Mouse (Mus musculus): Measurements from ENCODE around the gene Lce3b. TPM values are rescaled to one million over a fixed set of nuclear protein-coding genes. Genes with fewer than 3 reads are reported as not detected.

The Lce3b gene
- polyA plus RNA-seq, 1 experiment from 2014 or later = not detected

Other genes starting within 250 kb of the Lce3b start
- not detected in 2 replicates for gene Lce1d, start 245.8 kb upstream of the Lce3b start, polyA plus RNA-seq (2016; fragmentation: Nextera tagmentation; extraction: Ambion mirVana)
- gene Lce1e, start 223.9 kb upstream of the Lce3b start, polyA plus RNA-seq (2016; fragmentation: Nextera tagmentation; extraction: Ambion mirVana) = not detected in 2 replicates
- gene Lce1f, start 212.6 kb upstream of the Lce3b start, polyA plus RNA-seq (2016; fragmentation: Nextera tagmentation; extraction: Ambion mirVana) = not detected in 2 replicates
- gene Gm38119, start 193.9 kb upstream of the Lce3b start, polyA plus RNA-seq (2016; fragmentation: Nextera tagmentation; extraction: Ambion mirVana) = not detected in 2 replicates
- not detected in 2 replicates for gene Lce1g, start 180.6 kb upstream of the Lce3b start, polyA plus RNA-seq (2016; fragmentation: Nextera tagmentation; extraction: Ambion mirVana)
- not detected in 2 replicates for gene Lce1h, start 167.9 kb upstream of the Lce3b start, polyA plus RNA-seq (2016; fragmentation: Nextera tagmentation; extraction: Ambion mirVana)
- gene Lce1i, start 154.1 kb upstream of the Lce3b start, polyA plus RNA-seq (2016; fragmentation: Nextera tagmentation; extraction: Ambion mirVana) = not detected in 2 replicates
- gene Lce1j, start 142.5 kb upstream of the Lce3b start, polyA plus RNA-seq (2016; fragmentation: Nextera tagmentation; extraction: Ambion mirVana) = not detected in 2 replicates
- not detected in 2 replicates for gene Lce1k, start 125.1 kb upstream of the Lce3b start, polyA plus RNA-seq (2016; fragmentation: Nextera tagmentation; extraction: Ambion mirVana)
- not detected in 2 replicates for gene Kprp, start 105.7 kb upstream of the Lce3b start, polyA plus RNA-seq (2016; fragmentation: Nextera tagmentation; extraction: Ambion mirVana)
- not detected in 2 replicates for gene Lce1l, start 81.7 kb upstream of the Lce3b start, polyA plus RNA-seq (2016; fragmentation: Nextera tagmentation; extraction: Ambion mirVana)
- gene 2310050C09Rik, start 62.8 kb upstream of the Lce3b start, polyA plus RNA-seq (2016; fragmentation: Nextera tagmentation; extraction: Ambion mirVana) = not detected in 2 replicates
- gene Lce3a, start 6.7 kb upstream of the Lce3b start, polyA plus RNA-seq (2016; fragmentation: Nextera tagmentation; extraction: Ambion mirVana) = not detected in 2 replicates
- gene Lce3c, start 11.5 kb downstream of the Lce3b start, polyA plus RNA-seq (2016; fragmentation: Nextera tagmentation; extraction: Ambion mirVana) = not detected in 2 replicates
- not detected in 2 replicates for gene Lce3d, start 24.4 kb downstream of the Lce3b start, polyA plus RNA-seq (2016; fragmentation: Nextera tagmentation; extraction: Ambion mirVana)
- gene Lce3e, start 34.1 kb downstream of the Lce3b start, polyA plus RNA-seq (2016; fragmentation: Nextera tagmentation; extraction: Ambion mirVana) = not detected in 2 replicates
- gene Lce3f, start 59.2 kb downstream of the Lce3b start, polyA plus RNA-seq (2016; fragmentation: Nextera tagmentation; extraction: Ambion mirVana) = not detected in 2 replicates
- 0.31 TPM in 1 of 2 replicates, not detected in the other for gene Crct1, start 82.7 kb downstream of the Lce3b start, polyA plus RNA-seq (2016; fragmentation: Nextera tagmentation; extraction: Ambion mirVana)
- gene Lce1m, start 86.1 kb downstream of the Lce3b start, polyA plus RNA-seq (2016; fragmentation: Nextera tagmentation; extraction: Ambion mirVana) = not detected in 2 replicates
- not detected in 2 replicates for gene Gm4858, start 135.8 kb downstream of the Lce3b start, polyA plus RNA-seq (2016; fragmentation: Nextera tagmentation; extraction: Ambion mirVana)
- gene Crnn, start 211.8 kb downstream of the Lce3b start, polyA plus RNA-seq (2016; fragmentation: Nextera tagmentation; extraction: Ambion mirVana) = not detected in 2 replicates